Mouse (Mus musculus) liver, postnatal 0 days (tissue): ENCODE measurements around the gene Snrpb. TPM values are rescaled to one million over a fixed set of nuclear protein-coding genes. Genes with fewer than 3 reads are reported as not detected.

Source experiments
- ATAC-seq: fragments of 200-750 bp; cut with Nextera tagmentation; 2 replicates; pipeline ENCODE4 v1.8.0; 2017; ENCODE audit warnings: mild to moderate bottlenecking, moderate library complexity
- DNase-seq: peaks from one replicate; pipeline ENCODE4 v3.0.0-alpha.2; 2016
- H3K27ac ChIP-seq: fragments of 300-500 bp; sonication (generic); 2 replicates; pipeline ENCODE4 v1.5.1; 2014; ENCODE audit warnings: antibody characterized with exemption, moderate library complexity, mild to moderate bottlenecking, low read depth
- H3K27me3 ChIP-seq: fragments of 300-500 bp; sonication (generic); 2 replicates; pipeline ENCODE4 v1.6.1; 2014; ENCODE audit warnings: low read length, control low read depth, mixed read lengths; ENCODE audit not compliant: insufficient read depth
- H3K36me3 ChIP-seq: fragments of 300-500 bp; sonication (generic); replicated peaks from 2 replicates; pipeline ENCODE4 v1.6.1; 2014; ENCODE audit warnings: mild to moderate bottlenecking, control low read depth, low read length, moderate library complexity, mixed read lengths; ENCODE audit not compliant: insufficient read depth
- H3K4me1 ChIP-seq: fragments of 300-500 bp; sonication (generic); 2 replicates; pipeline ENCODE4 v1.6.1; 2014; ENCODE audit warnings: antibody characterized with exemption, mild to moderate bottlenecking, control low read depth; ENCODE audit not compliant: insufficient read depth
- H3K4me2 ChIP-seq: fragments of 300-500 bp; sonication (generic); 2 replicates; pipeline ENCODE4 v1.6.1; 2014; ENCODE audit warnings: low read depth, mild to moderate bottlenecking, low read length, moderate library complexity, mixed read lengths
- H3K4me3 ChIP-seq: fragments of 300-500 bp; sonication (generic); 2 replicates; pipeline ENCODE4 v1.5.1; 2014; ENCODE audit warnings: low read depth, low read length
- H3K9ac ChIP-seq: fragments of 300-500 bp; sonication (generic); replicated peaks from 2 replicates; pipeline ENCODE4 v1.6.1; 2014; ENCODE audit warnings: mild to moderate bottlenecking, moderate library complexity
- H3K9me3 ChIP-seq: fragments of 300-500 bp; sonication (generic); 2 replicates; pipeline ENCODE4 v1.6.1; 2016; ENCODE audit warnings: mild to moderate bottlenecking, control low read depth, low read length, mixed read lengths
- CTCF ChIP-seq: sonication (generic); IDR thresholded peaks from 2 replicates; pipeline ENCODE4 v1.5.1; 2016; ENCODE audit warnings: antibody characterized with exemption, low read depth
- EP300 ChIP-seq: IDR thresholded peaks from 2 replicates; pipeline ENCODE4 v1.6.1; 2016; ENCODE audit warnings: antibody characterized with exemption, low read depth, mild to moderate bottlenecking
- WGBS: fragments of 180-500 bp; shearing (Covaris S2); extraction: QIAGEN DNeasy Blood & Tissue Kit; methylation state at CpG from one replicate; pipeline ENCODE4 v1.1.7; 2014; ENCODE audit not compliant: insufficient replicate concordance; 5-methylcytosine and 5-hydroxymethylcytosine counted together
- polyA plus RNA-seq: library from polyadenylated mRNA; unstranded; fragments of >200 nt; fragmentation: Nextera tagmentation; extraction: Ambion mirVana; gene quantifications from 2 replicates; pipeline ENCODE4 v1.2.1, GENCODE M21; 2015

Gene Snrpb
- polyA plus RNA-seq, 1 experiment from 2014 or later, result 200 TPM

DNA sequence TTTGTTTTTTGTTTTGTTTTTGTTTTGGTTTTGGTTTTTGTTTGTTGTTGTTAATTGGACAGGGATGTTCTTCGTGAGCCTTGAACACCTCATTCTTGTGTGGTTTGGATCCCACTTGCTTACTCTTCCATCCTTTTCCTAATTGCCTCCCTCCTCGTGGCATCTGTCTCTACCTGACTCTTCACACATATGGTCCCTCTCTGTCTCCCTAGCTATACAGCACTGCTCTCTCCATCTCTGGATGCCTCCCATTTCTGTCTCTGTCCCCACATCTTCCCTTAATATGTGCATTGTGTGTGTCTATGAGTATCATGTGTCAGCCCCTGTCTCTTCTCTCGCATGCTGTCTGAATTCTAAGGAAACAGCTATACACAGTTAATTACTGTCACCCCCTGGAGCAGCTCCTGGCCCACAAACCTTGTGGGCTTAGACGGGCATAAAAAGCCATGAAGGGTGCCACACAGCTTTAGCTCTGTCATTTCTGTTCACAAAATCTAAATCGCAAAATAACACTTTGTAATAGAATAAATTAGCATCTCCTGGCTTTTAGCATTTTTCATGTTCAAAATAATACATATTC, 33.0 kb downstream of the Snrpb start:
- H3K4me1 ChIP-seq, result no peaks in the 10 kb centered on the region
- H3K27ac ChIP-seq, result no peak overlapping the region
- ATAC-seq, result no peak
- no peak for TF ChIP-seq CTCF
- TF ChIP-seq EP300, result no peak
- no peak overlapping the region for H3K9ac ChIP-seq
- DNase-seq, result no peak
- H3K4me3 ChIP-seq, result no peak overlapping the region
- H3K9me3 ChIP-seq, result no peaks in the 10 kb centered on the region
- H3K27me3 ChIP-seq, result no peaks in the 10 kb centered on the region
- H3K4me2 ChIP-seq, result no peak overlapping the region
- H3K36me3 ChIP-seq, result no peaks in the 10 kb centered on the region
- 73% methylated on average over 5 of the region's 5 CpGs for WGBS

GRCm38 (mm10) chr2:130144703-130145324, 34.4 kb downstream of the Snrpb start:
- DNase-seq (no peak), ATAC-seq (no peak)
- H3K27me3 ChIP-seq, result no peaks in the 10 kb centered on the region
- whole genome bisulfite sequencing, result 79% methylated on average over 23 of the region's 23 CpGs
- H3K4me2 ChIP-seq, result no peak overlapping the region
- no peaks in the 10 kb centered on the region for H3K4me1 ChIP-seq
- H3K9me3 ChIP-seq, result no peaks in the 10 kb centered on the region
- TF ChIP-seq CTCF, result no peak
- no peak for TF ChIP-seq EP300
- H3K4me3 ChIP-seq, result no peak overlapping the region
- H3K9ac ChIP-seq, result no peak overlapping the region
- no peak overlapping the region for H3K27ac ChIP-seq
- no peaks in the 10 kb centered on the region for H3K36me3 ChIP-seq

DNA sequence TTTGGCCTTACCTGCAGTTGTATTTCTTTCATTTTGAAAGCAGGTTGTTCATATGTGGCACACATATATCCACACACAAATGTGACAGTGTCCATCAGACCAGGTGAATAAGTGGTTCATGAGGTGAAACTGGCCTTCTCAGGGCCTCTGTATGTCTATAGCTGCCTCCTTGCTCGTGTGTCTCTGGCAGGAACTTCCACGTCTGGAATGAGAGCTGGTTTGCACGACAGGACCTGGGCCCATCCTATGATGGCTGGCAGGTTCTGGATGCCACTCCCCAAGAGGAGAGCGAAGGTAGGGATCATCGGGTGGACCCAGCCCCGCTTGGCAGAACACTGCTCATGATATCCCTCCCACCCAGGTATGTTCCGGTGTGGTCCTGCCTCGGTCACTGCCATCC, 36.2 kb downstream of the Snrpb start:
- no peak for DNase-seq
- WGBS, result 76% methylated on average over 8 of the region's 8 CpGs
- ATAC-seq, result no peak
- no peaks in the 10 kb centered on the region for H3K27me3 ChIP-seq
- no peak overlapping the region for H3K9ac ChIP-seq
- H3K9me3 ChIP-seq, result no peaks in the 10 kb centered on the region
- H3K4me2 ChIP-seq, result no peak overlapping the region
- H3K27ac ChIP-seq, result no peak overlapping the region
- H3K4me3 ChIP-seq, result no peak overlapping the region
- TF ChIP-seq CTCF, result no peak
- TF ChIP-seq EP300, result no peak
- no peaks in the 10 kb centered on the region for H3K36me3 ChIP-seq
- no peaks in the 10 kb centered on the region for H3K4me1 ChIP-seq

DNA sequence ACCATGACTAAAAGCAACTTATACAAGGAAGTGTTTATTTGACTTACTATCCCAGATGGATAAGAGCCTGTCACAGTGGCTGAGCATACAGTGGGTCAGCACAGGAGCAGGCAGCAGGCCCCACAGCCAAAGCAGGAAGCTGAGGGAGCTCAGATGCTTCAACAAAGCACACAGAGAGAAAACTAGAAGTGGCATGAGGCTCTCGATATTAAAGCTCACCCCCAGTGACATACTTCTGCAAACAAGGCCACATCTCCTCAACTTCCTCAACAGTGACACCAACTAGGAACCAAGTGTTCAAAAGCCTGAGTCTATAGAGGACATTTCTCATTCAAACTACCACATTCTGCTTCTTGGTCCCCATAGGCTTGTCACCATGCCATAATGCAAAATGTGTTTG, 49.5 kb downstream of the Snrpb start:
- Histone ChIP-seq H3K27me3 (no peaks in the 10 kb centered on the region), H3K9me3 (no peaks in the 10 kb centered on the region), H3K4me3 (no peak overlapping the region), H3K27ac (no peak overlapping the region), H3K9ac (no peak overlapping the region), H3K4me1 (no peaks in the 10 kb centered on the region), H3K36me3 (no peaks in the 10 kb centered on the region), H3K4me2 (no peak overlapping the region)
- DNase-seq (no peak), ATAC-seq (no peak)
- WGBS, result 17% methylated on average over 1 of the region's 1 CpGs
- TF ChIP-seq CTCF, result no peak

DNA sequence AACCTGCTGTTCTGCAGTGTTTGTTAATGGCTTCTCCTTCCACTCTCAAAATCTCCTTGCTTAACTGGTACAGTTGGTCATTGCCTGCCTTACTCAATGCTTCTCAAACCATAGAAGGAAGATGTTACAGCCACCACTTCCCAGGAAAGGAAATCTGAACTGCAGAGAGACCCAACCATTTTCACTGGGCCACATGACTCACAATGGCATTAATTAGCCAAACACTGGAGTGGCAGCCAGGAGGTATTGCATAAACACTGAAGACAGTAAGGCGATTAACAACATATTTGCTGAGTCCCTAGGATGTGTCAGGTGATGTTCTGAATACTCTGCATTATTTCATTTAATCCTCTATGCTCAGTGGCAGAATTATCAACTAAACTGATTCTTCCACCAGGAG, 53.1 kb downstream of the Snrpb start:
- Histone ChIP-seq H3K27me3 (no peaks in the 10 kb centered on the region), H3K9me3 (no peaks in the 10 kb centered on the region), H3K4me3 (no peak overlapping the region), H3K4me1 (no peaks in the 10 kb centered on the region), H3K4me2 (no peak overlapping the region), H3K27ac (no peak overlapping the region), H3K9ac (no peak overlapping the region), H3K36me3 (no peaks in the 10 kb centered on the region)
- 44% methylated on average over 1 of the region's 1 CpGs for WGBS
- TF ChIP-seq CTCF (no peak), EP300 (no peak)
- no peak for DNase-seq
- no peak for ATAC-seq

DNA sequence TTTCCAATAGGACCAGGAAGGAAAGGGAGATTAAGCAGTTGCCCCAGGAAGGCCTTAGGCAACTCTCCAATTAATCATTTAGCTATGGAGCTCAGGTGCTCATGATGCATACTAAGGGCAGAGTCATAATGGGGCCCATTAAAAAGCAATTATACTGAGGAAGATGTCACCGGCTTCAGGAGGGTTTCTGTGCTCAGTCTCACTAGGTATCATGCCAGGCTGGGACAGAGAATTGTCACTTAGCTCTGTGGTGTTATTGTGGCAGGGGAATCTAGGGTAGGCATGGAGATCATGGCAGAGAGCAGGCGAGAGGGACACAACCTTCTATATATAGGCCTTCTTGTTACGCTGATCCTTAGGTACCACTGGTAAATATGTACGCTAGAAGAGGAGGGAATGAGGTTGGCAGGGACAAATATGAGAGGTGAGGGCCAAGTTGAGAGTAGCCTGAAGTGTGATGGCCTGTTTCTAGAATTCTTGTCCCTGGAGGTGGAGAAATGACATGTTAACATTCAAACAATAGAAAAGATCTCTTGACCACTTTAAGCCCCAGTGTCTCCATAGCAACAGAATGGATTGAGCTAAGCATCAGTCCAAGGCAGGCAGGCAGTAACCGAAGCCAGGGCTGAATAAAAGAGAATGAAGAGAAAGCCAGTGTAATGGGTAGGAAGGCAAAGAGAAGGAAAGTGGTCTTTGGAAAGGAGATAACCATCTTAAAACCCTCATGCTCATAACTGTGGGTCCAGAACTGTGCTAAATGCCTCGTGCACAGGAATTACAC, 53.7 kb downstream of the Snrpb start:
- Histone ChIP-seq H3K9ac (no peak overlapping the region), H3K4me3 (no peak overlapping the region), H3K27me3 (no peaks in the 10 kb centered on the region), H3K27ac (no peak overlapping the region), H3K9me3 (no peaks in the 10 kb centered on the region), H3K4me1 (no peaks in the 10 kb centered on the region), H3K4me2 (no peak overlapping the region), H3K36me3 (no peaks in the 10 kb centered on the region)
- 74% methylated on average over 6 of the region's 6 CpGs for WGBS
- no peak for TF ChIP-seq CTCF
- no peak for TF ChIP-seq EP300
- ATAC-seq (no peak), DNase-seq (no peak)

Other genes starting within 250 kb of the Snrpb start
- gene Tgm3, start 167.1 kb downstream of the Snrpb start, polyA plus RNA-seq, result not detected in 2 replicates
- gene Tgm6, start 67.0 kb downstream of the Snrpb start, polyA plus RNA-seq, result not detected in 2 replicates
- not detected in 2 replicates for gene Tmc2, start 15.8 kb upstream of the Snrpb start, polyA plus RNA-seq
- 79.4 and 91.2 TPM in 2 replicates for gene Nop56, start 95.0 kb upstream of the Snrpb start, polyA plus RNA-seq
- gene Idh3b, start 105.1 kb upstream of the Snrpb start, polyA plus RNA-seq, result 114 and 116 TPM in 2 replicates
- gene Ebf4, start 115.8 kb upstream of the Snrpb start, polyA plus RNA-seq, result 0.08 and 0.11 TPM in 2 replicates
- gene Cpxm1, start 218.2 kb upstream of the Snrpb start, polyA plus RNA-seq, result 1.4 and 1.7 TPM in 2 replicates
- not detected in 2 replicates for gene Gm28372, start 225.8 kb upstream of the Snrpb start, polyA plus RNA-seq
- not detected in 2 replicates for gene 1700020A23Rik, start 225.9 kb upstream of the Snrpb start, polyA plus RNA-seq
- not detected in 2 replicates for gene Tmem239, start 227.1 kb upstream of the Snrpb start, polyA plus RNA-seq
- gene Vps16, start 244.9 kb upstream of the Snrpb start, polyA plus RNA-seq, result 19.4 and 22.8 TPM in 2 replicates
- 3.8 TPM in 2 replicates for gene Pced1a, start 245.3 kb upstream of the Snrpb start, polyA plus RNA-seq